Mouse (Mus musculus) B cell, adult 2 months (primary cell): Measurements from ENCODE around the gene H2al2c.
"Not testable (repeated sequence)": the region's sequence is repeated elsewhere in the genome, so short reads cannot be mapped to it uniquely, and the experiment has no call there.

ENCODE experiments used
- DNase-seq, 2 experiments: peaks; one replicate each; pipeline ENCODE4 v3.0.0; 2022

The H2al2c gene

GRCm38 (mm10) chrY:2598799-2599198, at the start of gene H2al2c:
Gene H2al2c, plus strand, starts transcription at chrY:2599099.
- not testable (repeated sequence) for DNase-seq
